Mouse (Mus musculus): ENCODE results near the gene Eya3.

DNA sequence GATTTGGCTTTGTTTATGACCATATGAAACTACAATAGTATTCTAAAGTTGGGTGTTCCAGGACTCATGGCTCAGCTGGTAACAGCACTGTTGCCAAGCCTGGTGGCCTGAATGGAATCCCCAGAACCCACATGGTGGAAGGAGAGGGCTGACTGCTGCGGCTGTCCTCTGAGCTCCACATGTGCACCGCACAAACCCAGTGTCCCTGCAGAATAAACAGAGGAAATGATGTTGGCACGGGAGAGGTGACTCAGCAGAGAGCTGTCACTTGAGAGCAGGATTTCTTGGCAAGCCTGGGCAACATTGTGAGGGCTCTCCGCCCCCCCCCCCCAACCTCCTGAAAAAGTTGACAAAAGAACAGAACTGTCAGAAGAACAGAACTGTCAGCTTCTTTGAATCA, 14.1 kb downstream of the Eya3 start:
- no peak for TF ChIP-seq RAD21 (IDR thresholded peaks at IDR 0.05; ENCODE audit: low read depth, low read length)
- no peak for TF ChIP-seq CTCF (conservative IDR thresholded peaks at IDR 0.05 in 1 of 2, IDR thresholded peaks at IDR 0.05 in 1 of 2; ENCODE audit: low read depth in 2 of 2, low read length in 2 of 2)
- 0 out of 2 replicates have a peak, but pooled peaks have one; percentile 26 for TF ChIP-seq MYC (IDR thresholded peaks at IDR 0.05; ENCODE audit: low read depth, low read length)
- TF ChIP-seq USF1 (IDR thresholded peaks at IDR 0.05; ENCODE audit: low read depth, low read length) = no peak
- TF ChIP-seq USF2 (conservative IDR thresholded peaks at IDR 0.05; ENCODE audit: low read depth, low read length) = no peak
- TF ChIP-seq POLR2A (IDR thresholded peaks at IDR 0.05; ENCODE audit: low read depth, low read length) = no peak
- 0 out of 2 replicates have a peak, but pooled peaks have one; percentile 32 for TF ChIP-seq MXI1 (IDR thresholded peaks at IDR 0.05; ENCODE audit: low read depth, low read length)
- TF ChIP-seq HCFC1 (IDR thresholded peaks at IDR 0.05; ENCODE audit: low read depth, low read length) = no peak
- TF ChIP-seq EP300 (IDR thresholded peaks at IDR 0.05; ENCODE audit: low read length) = no peak
- no peak for TF ChIP-seq MAZ (IDR thresholded peaks at IDR 0.05; ENCODE audit: low read depth, low read length)
- TF ChIP-seq ZKSCAN1 (IDR thresholded peaks at IDR 0.05; ENCODE audit: borderline replicate concordance, low read depth, low read length) = no peak
